Mouse (Mus musculus): ENCODE results near the gene Tmem74b. TPM values are rescaled to one million over a fixed set of nuclear protein-coding genes. Genes with fewer than 3 reads are reported as not detected.

Tmem74b gene
- polyA plus RNA-seq, 1 experiment from 2014 or later = 2.1 TPM

GRCm38 (mm10) chr2:151716318-151717055 is 14.7 kb downstream of the Tmem74b start:
- Histone ChIP-seq H3K36me3 (peaks cover 53% of the 10 kb centered on the region), H3K4me3 (no peak overlapping the region), H3K27ac (no peak overlapping the region), H3K9me3 (no peaks in the 10 kb centered on the region), H3K4me1 (no peaks in the 10 kb centered on the region), H3K27me3 (ENCODE audit: insufficient read depth, poor library complexity, severe bottlenecking) (no peaks in the 10 kb centered on the region)
- WGBS = 90% methylated on average over 2 of the region's 2 CpGs
- DNase-seq (ENCODE audit: low spot score) = no peak

- H3K36me3 ChIP-seq = peaks cover 84% of the 10 kb centered on the region
- DNase-seq (ENCODE audit: low spot score) = no peak
- no peak overlapping the region for H3K27ac ChIP-seq
- H3K27me3 ChIP-seq (ENCODE audit: insufficient read depth, poor library complexity, severe bottlenecking) = no peaks in the 10 kb centered on the region
- WGBS = 87% methylated on average over 2 of the region's 2 CpGs
- H3K9me3 ChIP-seq = no peaks in the 10 kb centered on the region
- no peak overlapping the region for H3K4me3 ChIP-seq
- no peaks in the 10 kb centered on the region for H3K4me1 ChIP-seq
Measured at GRCm38 (mm10) chr2:151724094-151724493, 22.3 kb downstream of the Tmem74b start.

GRCm38 (mm10) chr2:151733151-151733865 is 31.5 kb downstream of the Tmem74b start:
- Histone ChIP-seq H3K4me1 (no peaks in the 10 kb centered on the region), H3K27me3 (ENCODE audit: insufficient read depth, poor library complexity, severe bottlenecking) (no peaks in the 10 kb centered on the region), H3K9me3 (no peaks in the 10 kb centered on the region), H3K27ac (no peak overlapping the region), H3K4me3 (no peak overlapping the region), H3K36me3 (peaks cover 50% of the 10 kb centered on the region)
- peak; percentile 74 for DNase-seq (ENCODE audit: low spot score)
- WGBS = 83% methylated on average over 8 of the region's 8 CpGs

- H3K27ac ChIP-seq = no peak overlapping the region
- peaks cover 15% of the 10 kb centered on the region for H3K4me1 ChIP-seq
- H3K4me3 ChIP-seq = no peak overlapping the region
- 90% methylated on average over 6 of the region's 6 CpGs for WGBS
- H3K27me3 ChIP-seq (ENCODE audit: insufficient read depth, poor library complexity, severe bottlenecking) = no peaks in the 10 kb centered on the region
- H3K9me3 ChIP-seq = no peaks in the 10 kb centered on the region
- DNase-seq (ENCODE audit: low spot score) = no peak
- H3K36me3 ChIP-seq = peaks cover 29% of the 10 kb centered on the region
Measured at GRCm38 (mm10) chr2:151735422-151735821, 33.6 kb downstream of the Tmem74b start.

GRCm38 (mm10) chr2:151738460-151738859 is 36.7 kb downstream of the Tmem74b start:
- Histone ChIP-seq H3K4me1 (peaks cover 20% of the 10 kb centered on the region), H3K4me3 (no peak overlapping the region), H3K36me3 (peaks cover 20% of the 10 kb centered on the region; the same call in 1 of the 2 replicates), H3K27me3 (ENCODE audit: insufficient read depth, poor library complexity, severe bottlenecking) (0 out of 2 replicates have a peak, but pooled peaks cover 4% of the 10 kb centered on the region), H3K9me3 (no peaks in the 10 kb centered on the region), H3K27ac (no peak overlapping the region)
- DNase-seq (ENCODE audit: low spot score) = no peak
- 82% methylated on average over 4 of the region's 4 CpGs for whole genome bisulfite sequencing

GRCm38 (mm10) chr2:151739081-151739480 is 37.3 kb downstream of the Tmem74b start:
- H3K27me3 ChIP-seq (ENCODE audit: insufficient read depth, poor library complexity, severe bottlenecking) = 0 out of 2 replicates have a peak, but pooled peaks cover 6% of the 10 kb centered on the region
- no peak for DNase-seq (ENCODE audit: low spot score)
- H3K36me3 ChIP-seq = peaks cover 13% of the 10 kb centered on the region; the same call in 1 of the 2 replicates
- peaks cover 20% of the 10 kb centered on the region for H3K4me1 ChIP-seq
- no peak overlapping the region for H3K27ac ChIP-seq
- 84% methylated on average over 3 of the region's 3 CpGs for WGBS
- no peaks in the 10 kb centered on the region for H3K9me3 ChIP-seq
- no peak overlapping the region for H3K4me3 ChIP-seq

- WGBS = 86% methylated on average over 7 of the region's 7 CpGs
- Histone ChIP-seq H3K27me3 (ENCODE audit: insufficient read depth, poor library complexity, severe bottlenecking) (0 out of 2 replicates have a peak, but pooled peaks cover 6% of the 10 kb centered on the region), H3K4me3 (no peak overlapping the region), H3K27ac (no peak overlapping the region), H3K36me3 (peaks cover 9% of the 10 kb centered on the region; the same call in 1 of the 2 replicates), H3K9me3 (no peaks in the 10 kb centered on the region), H3K4me1 (peaks cover 20% of the 10 kb centered on the region)
- no peak for DNase-seq (ENCODE audit: low spot score)
Measured at GRCm38 (mm10) chr2:151739505-151739904, 37.7 kb downstream of the Tmem74b start.

GRCm38 (mm10) chr2:151740741-151741526 is 39.1 kb downstream of the Tmem74b start:
- under 1% methylated on average over 61 of the region's 61 CpGs for WGBS
- peak overlapping the region; percentile 89 for H3K27ac ChIP-seq
- peak; percentile 91 for DNase-seq (ENCODE audit: low spot score)

GRCm38 (mm10) chr2:151742084-151742483 is 40.3 kb downstream of the Tmem74b start:
- no peak overlapping the region for H3K27ac ChIP-seq
- no peak overlapping the region for H3K4me3 ChIP-seq
- DNase-seq (ENCODE audit: low spot score) = no peak

More at GRCm38 (mm10) chr2:151740741-151741526, 39.1 kb downstream of the Tmem74b start:
- Histone ChIP-seq H3K27me3 (ENCODE audit: insufficient read depth, poor library complexity, severe bottlenecking) (0 out of 2 replicates have a peak, but pooled peaks cover 6% of the 10 kb centered on the region), H3K9me3 (no peaks in the 10 kb centered on the region), H3K4me1 (peaks cover 20% of the 10 kb centered on the region), H3K4me3 (peak overlapping the region; percentile 98), H3K36me3 (no peaks in the 10 kb centered on the region)

GRCm38 (mm10) chr2:151742850-151743679 is 41.3 kb downstream of the Tmem74b start:
- H3K4me1 ChIP-seq = peaks cover 20% of the 10 kb centered on the region
- no peaks in the 10 kb centered on the region for H3K36me3 ChIP-seq
- peaks cover 12% of the 10 kb centered on the region; the same call in 1 of the 2 replicates for H3K27me3 ChIP-seq (ENCODE audit: insufficient read depth, poor library complexity, severe bottlenecking)
- no peak overlapping the region for H3K4me3 ChIP-seq
- no peak for DNase-seq (ENCODE audit: low spot score)
- no peaks in the 10 kb centered on the region for H3K9me3 ChIP-seq
- 59% methylated on average over 6 of the region's 6 CpGs for WGBS
- H3K27ac ChIP-seq = no peak overlapping the region

More at GRCm38 (mm10) chr2:151742084-151742483, 40.3 kb downstream of the Tmem74b start:
- Histone ChIP-seq H3K9me3 (no peaks in the 10 kb centered on the region), H3K27me3 (ENCODE audit: insufficient read depth, poor library complexity, severe bottlenecking) (0 out of 2 replicates have a peak, but pooled peaks cover 6% of the 10 kb centered on the region), H3K4me1 (peaks cover 20% of the 10 kb centered on the region), H3K36me3 (no peaks in the 10 kb centered on the region)
- 77% methylated on average over 1 of the region's 1 CpGs for WGBS

GRCm38 (mm10) chr2:151743845-151744244 is 42.0 kb downstream of the Tmem74b start, which contains the start of gene Psmf1:
Gene Psmf1 (minus strand): TSS chr2:151744186.
- no peak for DNase-seq (ENCODE audit: low spot score)
- Histone ChIP-seq H3K27me3 (ENCODE audit: insufficient read depth, poor library complexity, severe bottlenecking) (peaks cover 13% of the 10 kb centered on the region; the same call in 1 of the 2 replicates), H3K36me3 (no peaks in the 10 kb centered on the region), H3K4me1 (peaks cover 20% of the 10 kb centered on the region), H3K4me3 (no peak within 1 kb of the TSS), H3K27ac (no peak within 1 kb of the TSS), H3K9me3 (no peaks in the 10 kb centered on the region)
